Mouse (Mus musculus): ENCODE results near the gene Ano10. TPM values are rescaled to one million over a fixed set of nuclear protein-coding genes. Genes with fewer than 3 reads are reported as not detected.
A peak's percentile ranks its signal among the peaks of the same experiment; 100 is the strongest.

Gene Ano10
- polyA plus RNA-seq, 1 experiment from 2014 or later, result 39.7 TPM

GRCm38 (mm10) chr9:122152063-122152462, 142.2 kb downstream of the Ano10 start:
- Histone ChIP-seq H3K9me3 (ENCODE audit: control insufficient read depth, low read length) (no peaks in the 10 kb centered on the region), H3K4me1 (ENCODE audit: control insufficient read depth, insufficient read depth, low read length) (peaks cover 13% of the 10 kb centered on the region), H3K27me3 (replicated peaks; ENCODE audit: control insufficient read depth, insufficient read depth, low read length) (no peaks in the 10 kb centered on the region), H3K4me2 (ENCODE audit: low read depth, low read length) (no peak overlapping the region), H3K27ac (ENCODE audit: low read length) (no peak overlapping the region), H3K9ac (ENCODE audit: low read depth, low read length) (no peak overlapping the region), H3K36me3 (ENCODE audit: control insufficient read depth, insufficient read depth, low read length) (no peaks in the 10 kb centered on the region), H3K4me3 (ENCODE audit: low read length) (no peak overlapping the region)
- no peak for ATAC-seq
- 89% methylated on average over 4 of the region's 4 CpGs for WGBS

- H3K4me1 ChIP-seq (ENCODE audit: control insufficient read depth, insufficient read depth, low read length), result peaks cover 22% of the 10 kb centered on the region
- H3K27ac ChIP-seq (ENCODE audit: low read length), result no peak overlapping the region
- no peak overlapping the region for H3K4me3 ChIP-seq (ENCODE audit: low read length)
- no peak overlapping the region for H3K4me2 ChIP-seq (ENCODE audit: low read depth, low read length)
- ATAC-seq, result no peak
- H3K9ac ChIP-seq (ENCODE audit: low read depth, low read length), result no peak overlapping the region
- WGBS, result 86% methylated on average over 9 of the region's 9 CpGs
- H3K9me3 ChIP-seq (ENCODE audit: control insufficient read depth, low read length), result no peaks in the 10 kb centered on the region
- H3K36me3 ChIP-seq (ENCODE audit: control insufficient read depth, insufficient read depth, low read length), result no peaks in the 10 kb centered on the region
- H3K27me3 ChIP-seq (replicated peaks; ENCODE audit: control insufficient read depth, insufficient read depth, low read length), result no peaks in the 10 kb centered on the region
Measured at GRCm38 (mm10) chr9:122149997-122150826, 144.0 kb downstream of the Ano10 start.

- ATAC-seq, result no peak
- Histone ChIP-seq H3K36me3 (ENCODE audit: control insufficient read depth, insufficient read depth, low read length) (peaks cover 9% of the 10 kb centered on the region), H3K4me2 (ENCODE audit: low read depth, low read length) (no peak overlapping the region), H3K9me3 (ENCODE audit: control insufficient read depth, low read length) (no peaks in the 10 kb centered on the region; the same call in 1 of the 2 replicates), H3K27me3 (replicated peaks; ENCODE audit: control insufficient read depth, insufficient read depth, low read length) (no peaks in the 10 kb centered on the region), H3K4me1 (ENCODE audit: control insufficient read depth, insufficient read depth, low read length) (peaks cover 24% of the 10 kb centered on the region), H3K27ac (ENCODE audit: low read length) (no peak overlapping the region), H3K9ac (ENCODE audit: low read depth, low read length) (no peak overlapping the region), H3K4me3 (ENCODE audit: low read length) (no peak overlapping the region)
- 76% methylated on average over 3 of the region's 3 CpGs for WGBS
Measured at GRCm38 (mm10) chr9:122148356-122148755, 145.9 kb downstream of the Ano10 start.

- ATAC-seq, result peak; percentile 83
- no peaks in the 10 kb centered on the region; the same call in 1 of the 2 replicates for H3K9me3 ChIP-seq (ENCODE audit: control insufficient read depth, low read length)
- H3K27ac ChIP-seq (ENCODE audit: low read length), result peak overlapping the region; percentile 74
- 52% methylated on average over 4 of the region's 4 CpGs for WGBS
- H3K27me3 ChIP-seq (replicated peaks; ENCODE audit: control insufficient read depth, insufficient read depth, low read length), result no peaks in the 10 kb centered on the region
- H3K4me2 ChIP-seq (ENCODE audit: low read depth, low read length), result no peak overlapping the region
- H3K4me1 ChIP-seq (ENCODE audit: control insufficient read depth, insufficient read depth, low read length), result peaks cover 27% of the 10 kb centered on the region
- peaks cover 9% of the 10 kb centered on the region for H3K36me3 ChIP-seq (ENCODE audit: control insufficient read depth, insufficient read depth, low read length)
- H3K4me3 ChIP-seq (ENCODE audit: low read length), result no peak overlapping the region
- H3K9ac ChIP-seq (ENCODE audit: low read depth, low read length), result no peak overlapping the region
Measured at GRCm38 (mm10) chr9:122146124-122146870, 147.9 kb downstream of the Ano10 start.

GRCm38 (mm10) chr9:122145677-122146076, 148.5 kb downstream of the Ano10 start:
- no peak overlapping the region for H3K4me2 ChIP-seq (ENCODE audit: low read depth, low read length)
- peaks cover 27% of the 10 kb centered on the region for H3K4me1 ChIP-seq (ENCODE audit: control insufficient read depth, insufficient read depth, low read length)
- H3K9ac ChIP-seq (ENCODE audit: low read depth, low read length), result no peak overlapping the region
- peak overlapping the region; percentile 74 for H3K27ac ChIP-seq (ENCODE audit: low read length)
- no peaks in the 10 kb centered on the region for H3K27me3 ChIP-seq (replicated peaks; ENCODE audit: control insufficient read depth, insufficient read depth, low read length)
- no peak overlapping the region for H3K4me3 ChIP-seq (ENCODE audit: low read length)
- H3K9me3 ChIP-seq (ENCODE audit: control insufficient read depth, low read length), result no peaks in the 10 kb centered on the region; the same call in 1 of the 2 replicates
- peak; percentile 17; the same call in 1 of the 2 replicates for ATAC-seq
- peaks cover 9% of the 10 kb centered on the region for H3K36me3 ChIP-seq (ENCODE audit: control insufficient read depth, insufficient read depth, low read length)

GRCm38 (mm10) chr9:122144776-122145175, 149.4 kb downstream of the Ano10 start:
- Histone ChIP-seq H3K4me3 (ENCODE audit: low read length) (no peak overlapping the region), H3K9ac (ENCODE audit: low read depth, low read length) (no peak overlapping the region), H3K9me3 (ENCODE audit: control insufficient read depth, low read length) (no peaks in the 10 kb centered on the region; the same call in 1 of the 2 replicates), H3K36me3 (ENCODE audit: control insufficient read depth, insufficient read depth, low read length) (peaks cover 9% of the 10 kb centered on the region), H3K4me2 (ENCODE audit: low read depth, low read length) (no peak overlapping the region), H3K27ac (ENCODE audit: low read length) (no peak overlapping the region), H3K27me3 (replicated peaks; ENCODE audit: control insufficient read depth, insufficient read depth, low read length) (no peaks in the 10 kb centered on the region), H3K4me1 (ENCODE audit: control insufficient read depth, insufficient read depth, low read length) (peaks cover 30% of the 10 kb centered on the region)
- WGBS, result 94% methylated on average over 3 of the region's 3 CpGs
- no peak for ATAC-seq

GRCm38 (mm10) chr9:122143219-122143618, 151.0 kb downstream of the Ano10 start:
- 0 out of 2 replicates have a peak overlapping the region, but pooled peaks have one; percentile 23 for H3K27ac ChIP-seq (ENCODE audit: low read length)
- H3K4me1 ChIP-seq (ENCODE audit: control insufficient read depth, insufficient read depth, low read length), result peaks cover 30% of the 10 kb centered on the region
- ATAC-seq, result no peak
- no peak overlapping the region for H3K9ac ChIP-seq (ENCODE audit: low read depth, low read length)
- 81% methylated on average over 1 of the region's 1 CpGs for WGBS
- no peaks in the 10 kb centered on the region for H3K27me3 ChIP-seq (replicated peaks; ENCODE audit: control insufficient read depth, insufficient read depth, low read length)
- peaks cover 9% of the 10 kb centered on the region for H3K36me3 ChIP-seq (ENCODE audit: control insufficient read depth, insufficient read depth, low read length)
- no peaks in the 10 kb centered on the region; the same call in 1 of the 2 replicates for H3K9me3 ChIP-seq (ENCODE audit: control insufficient read depth, low read length)
- no peak overlapping the region for H3K4me3 ChIP-seq (ENCODE audit: low read length)
- no peak overlapping the region for H3K4me2 ChIP-seq (ENCODE audit: low read depth, low read length)

- whole genome bisulfite sequencing, result 62% methylated on average over 2 of the region's 2 CpGs
- no peak overlapping the region for H3K9ac ChIP-seq (ENCODE audit: low read depth, low read length)
- no peak for ATAC-seq
Measured at GRCm38 (mm10) chr9:122139236-122139635, 155.0 kb downstream of the Ano10 start.

GRCm38 (mm10) chr9:122138371-122139029, 155.7 kb downstream of the Ano10 start:
- no peak overlapping the region for H3K27ac ChIP-seq (ENCODE audit: low read length)
- no peak for ATAC-seq
- H3K36me3 ChIP-seq (ENCODE audit: control insufficient read depth, insufficient read depth, low read length), result no peaks in the 10 kb centered on the region

More at GRCm38 (mm10) chr9:122139236-122139635, 155.0 kb downstream of the Ano10 start:
- Histone ChIP-seq H3K27ac (ENCODE audit: low read length) (no peak overlapping the region), H3K4me1 (ENCODE audit: control insufficient read depth, insufficient read depth, low read length) (peaks cover 33% of the 10 kb centered on the region), H3K27me3 (replicated peaks; ENCODE audit: control insufficient read depth, insufficient read depth, low read length) (no peaks in the 10 kb centered on the region), H3K4me2 (ENCODE audit: low read depth, low read length) (no peak overlapping the region), H3K4me3 (ENCODE audit: low read length) (no peak overlapping the region), H3K9me3 (ENCODE audit: control insufficient read depth, low read length) (no peaks in the 10 kb centered on the region), H3K36me3 (ENCODE audit: control insufficient read depth, insufficient read depth, low read length) (peaks cover 2% of the 10 kb centered on the region)

More at GRCm38 (mm10) chr9:122138371-122139029, 155.7 kb downstream of the Ano10 start:
- Histone ChIP-seq H3K27me3 (replicated peaks; ENCODE audit: control insufficient read depth, insufficient read depth, low read length) (no peaks in the 10 kb centered on the region), H3K9me3 (ENCODE audit: control insufficient read depth, low read length) (no peaks in the 10 kb centered on the region), H3K4me3 (ENCODE audit: low read length) (no peak overlapping the region), H3K4me2 (ENCODE audit: low read depth, low read length) (no peak overlapping the region), H3K4me1 (ENCODE audit: control insufficient read depth, insufficient read depth, low read length) (peaks cover 33% of the 10 kb centered on the region), H3K9ac (ENCODE audit: low read depth, low read length) (no peak overlapping the region)
- 91% methylated on average over 4 of the region's 4 CpGs for WGBS

All from intestine, embryonic 16.5 days (tissue).